Mouse (Mus musculus) megakaryocyte, adult 5-6 weeks (primary cell): Measurements from ENCODE around the gene Runx1. TPM values are rescaled to one million over a fixed set of nuclear protein-coding genes. Genes with fewer than 3 reads are reported as not detected.
A peak's percentile ranks its signal among the peaks of the same experiment; 100 is the strongest.

Experiments used
- ATAC-seq: 2 replicates; pipeline ENCODE4 v1.8.0; 2016; ENCODE audit warnings: mild to moderate bottlenecking, inconsistent platforms; ENCODE audit not compliant: poor library complexity, severe bottlenecking
- total RNA-seq, 2 experiments: library from RNA; stranded (forward) in 1 of 2; stranded (reverse) in 1 of 2; fragments of 153-499, 151-499 nt in 1 of 2; fragments of 221-1000, 200-1000 nt in 1 of 2; gene quantifications; 2 replicates each; pipeline versions ENCODE4 v1.2.3 to v1.2.4; 2015 to 2017

Gene Runx1
- total RNA-seq, 2 experiments from 2014 or later = 44.7 to 112 TPM

DNA sequence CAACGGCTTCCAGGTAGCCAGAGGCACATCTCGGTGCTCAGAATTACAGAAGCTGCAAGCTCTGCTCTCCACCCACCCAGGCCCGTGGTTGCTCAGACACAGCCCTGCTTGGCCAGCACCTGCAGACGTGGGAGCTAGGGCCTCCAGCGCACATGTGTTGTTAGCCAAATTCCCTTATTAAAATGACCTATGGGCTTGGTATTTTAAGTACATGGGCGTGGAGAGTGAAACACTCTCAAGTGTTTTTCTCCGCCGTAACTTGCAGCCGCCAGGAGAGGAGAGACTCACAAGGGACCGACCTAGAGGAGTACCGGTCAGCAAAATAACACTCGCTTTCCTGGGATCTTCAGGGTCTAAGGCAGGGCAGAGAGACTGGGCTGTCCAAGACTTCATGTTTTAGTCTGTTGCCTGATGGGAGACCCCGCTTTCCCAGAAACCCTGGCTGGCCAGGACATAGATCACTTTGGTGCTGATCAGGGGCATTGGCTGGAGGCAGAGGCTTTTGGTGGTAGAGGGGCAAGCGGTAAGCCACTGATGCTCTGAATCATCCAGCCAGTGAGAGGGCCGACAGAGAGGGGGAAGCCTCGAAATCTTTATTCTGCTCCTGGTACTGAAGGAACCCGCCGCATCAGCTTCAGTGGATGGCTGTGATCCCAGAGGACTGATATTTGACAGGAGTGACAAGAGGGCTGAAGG lies 151.7 kb downstream of the Runx1 start:
- ATAC-seq = no peak

DNA sequence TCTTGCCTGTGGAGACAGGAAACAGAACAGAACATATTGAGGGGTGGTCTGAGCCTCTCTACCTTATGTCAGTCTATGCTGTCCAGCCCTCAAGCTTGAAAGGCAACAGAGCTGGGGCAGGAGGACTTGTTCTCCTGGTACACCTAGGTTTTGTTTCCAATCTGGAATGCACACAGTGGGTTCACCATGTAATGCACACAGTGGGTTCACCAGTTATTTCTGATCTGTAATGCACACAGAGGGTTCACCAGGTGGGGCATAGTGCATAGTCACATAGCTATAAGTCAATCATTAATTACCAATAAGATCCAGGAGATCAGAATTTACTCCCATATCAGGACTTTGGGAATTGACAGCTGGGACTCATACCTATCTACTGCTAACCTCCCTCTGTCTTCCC lies 157.1 kb downstream of the Runx1 start:
- ATAC-seq = no peak

DNA sequence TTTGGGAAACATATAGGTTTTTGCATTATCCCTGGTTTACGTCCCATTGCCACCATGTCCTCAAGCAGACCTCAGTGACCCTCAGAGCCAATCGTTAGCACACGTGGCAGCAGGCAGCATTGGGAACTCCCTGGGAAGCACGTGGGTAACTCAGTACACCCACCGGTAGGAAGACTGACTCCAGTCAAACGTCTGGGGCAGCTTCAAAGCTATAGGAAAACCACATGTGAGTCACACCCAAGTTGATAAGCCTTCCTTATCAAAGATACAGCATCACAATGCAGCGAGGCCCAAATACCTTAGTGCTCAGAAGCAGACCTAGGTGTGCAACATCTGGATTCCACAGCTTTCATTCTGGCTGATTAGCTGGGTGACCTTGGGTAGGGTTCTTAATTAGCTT lies 164.2 kb downstream of the Runx1 start:
- no peak for ATAC-seq

DNA sequence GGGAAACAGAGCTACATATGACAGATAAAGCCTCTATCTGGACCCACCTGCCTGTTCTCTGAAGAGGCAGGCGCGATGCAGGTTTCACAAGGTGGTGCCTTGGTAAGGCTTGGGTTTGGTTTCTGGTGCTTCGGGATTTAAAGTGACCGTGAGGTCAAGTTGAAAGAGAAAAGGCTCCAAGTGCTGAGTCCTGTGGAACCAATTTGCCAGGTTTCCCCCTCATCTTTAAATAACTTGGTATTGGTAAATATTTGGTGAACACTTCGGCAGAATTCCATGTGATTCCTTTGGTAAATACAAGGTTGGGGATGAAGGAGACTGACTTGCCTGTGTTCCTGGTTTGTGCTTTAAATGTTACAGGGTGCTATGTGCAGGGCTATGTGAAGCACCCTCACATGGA lies 169.2 kb downstream of the Runx1 start:
- no peak for ATAC-seq

DNA sequence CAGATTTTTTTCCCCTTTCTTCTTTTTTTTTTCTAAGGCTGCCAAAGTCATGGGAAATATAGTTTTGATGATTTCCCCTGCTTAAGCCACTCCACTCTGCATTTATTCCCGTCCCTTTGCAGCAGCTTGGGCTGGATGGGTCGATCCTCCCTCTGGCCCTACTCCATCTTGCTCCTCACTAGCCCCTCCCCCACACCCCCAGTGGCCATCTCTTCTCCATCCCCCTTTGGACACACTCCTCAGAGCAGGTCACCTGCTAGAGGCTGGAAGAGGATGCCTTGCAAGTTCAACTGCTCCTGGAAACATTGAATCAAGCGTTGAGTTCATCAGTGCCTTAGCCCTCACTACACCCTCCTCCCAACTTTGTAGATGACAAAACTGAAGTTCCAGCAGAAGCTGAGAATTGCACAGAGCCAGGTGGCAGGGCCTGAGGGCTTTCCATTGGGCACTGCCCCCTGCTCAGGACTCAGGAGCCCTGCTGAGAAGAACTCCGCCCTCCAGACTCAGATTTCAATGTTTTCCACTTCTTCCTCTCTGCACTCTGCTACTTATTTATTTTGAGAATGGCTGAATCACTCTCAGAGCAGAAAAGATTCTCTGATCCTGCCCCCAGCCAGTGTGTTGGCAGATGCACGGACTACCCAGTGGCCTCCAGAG lies 171.5 kb downstream of the Runx1 start:
- no peak for ATAC-seq

DNA sequence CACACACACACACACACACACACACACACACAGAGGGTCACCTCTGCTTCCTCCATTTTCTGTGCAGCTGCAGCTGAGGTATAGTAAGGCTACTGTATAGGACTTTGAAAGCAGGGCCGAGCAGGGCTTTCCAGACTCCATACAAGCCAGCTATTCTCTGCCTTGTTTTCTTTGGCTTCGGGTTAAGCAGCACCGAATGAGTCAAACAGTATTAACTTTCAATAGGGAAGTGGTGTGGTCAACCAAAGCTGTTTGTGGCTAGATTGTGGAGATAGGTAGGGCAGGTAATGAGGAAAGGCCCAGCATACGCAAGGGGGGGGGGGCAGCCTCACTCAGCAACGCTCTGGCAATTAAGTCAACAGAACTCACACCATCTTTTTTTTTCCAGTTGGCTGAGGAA lies 172.1 kb downstream of the Runx1 start:
- ATAC-seq = peak; percentile 82

DNA sequence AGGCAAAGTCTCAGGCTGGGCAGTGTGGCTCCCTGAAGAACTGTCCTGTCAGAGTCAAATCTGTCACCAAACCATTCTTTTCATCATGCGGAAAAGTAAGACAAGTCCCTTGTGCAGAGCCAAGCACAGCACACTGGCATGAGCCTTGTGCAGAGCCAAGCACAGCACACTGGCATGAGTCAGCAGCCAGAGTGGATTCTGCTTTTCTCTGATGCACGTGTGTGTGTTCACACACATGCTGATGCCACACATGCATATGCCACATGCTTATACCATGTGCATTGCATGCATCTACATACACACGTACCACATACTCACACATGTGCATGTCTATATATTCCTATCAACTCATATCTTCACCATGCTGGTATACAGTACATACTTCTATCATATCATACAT lies 174.7 kb downstream of the Runx1 start:
- ATAC-seq = no peak

DNA sequence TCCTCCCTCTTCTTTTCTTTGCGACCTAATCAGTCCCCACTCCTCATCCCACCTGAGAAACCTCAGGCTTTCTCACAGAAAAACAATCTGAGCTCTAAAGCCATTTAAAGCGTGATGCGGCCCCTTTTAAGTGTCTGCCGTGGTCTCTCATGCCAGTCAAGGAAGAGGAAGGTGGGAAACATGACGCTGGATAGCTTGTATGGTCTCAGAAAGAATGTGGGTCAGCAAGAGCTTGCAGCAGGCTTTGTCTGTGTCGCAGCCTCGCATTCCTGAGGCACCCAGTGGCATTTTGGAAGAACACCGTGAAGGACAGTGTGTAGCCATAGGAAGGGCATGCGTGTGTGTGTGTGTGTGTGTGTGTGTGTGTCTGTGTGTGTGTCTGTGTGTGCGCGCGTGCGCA lies 179.8 kb downstream of the Runx1 start:
- no peak for ATAC-seq

DNA sequence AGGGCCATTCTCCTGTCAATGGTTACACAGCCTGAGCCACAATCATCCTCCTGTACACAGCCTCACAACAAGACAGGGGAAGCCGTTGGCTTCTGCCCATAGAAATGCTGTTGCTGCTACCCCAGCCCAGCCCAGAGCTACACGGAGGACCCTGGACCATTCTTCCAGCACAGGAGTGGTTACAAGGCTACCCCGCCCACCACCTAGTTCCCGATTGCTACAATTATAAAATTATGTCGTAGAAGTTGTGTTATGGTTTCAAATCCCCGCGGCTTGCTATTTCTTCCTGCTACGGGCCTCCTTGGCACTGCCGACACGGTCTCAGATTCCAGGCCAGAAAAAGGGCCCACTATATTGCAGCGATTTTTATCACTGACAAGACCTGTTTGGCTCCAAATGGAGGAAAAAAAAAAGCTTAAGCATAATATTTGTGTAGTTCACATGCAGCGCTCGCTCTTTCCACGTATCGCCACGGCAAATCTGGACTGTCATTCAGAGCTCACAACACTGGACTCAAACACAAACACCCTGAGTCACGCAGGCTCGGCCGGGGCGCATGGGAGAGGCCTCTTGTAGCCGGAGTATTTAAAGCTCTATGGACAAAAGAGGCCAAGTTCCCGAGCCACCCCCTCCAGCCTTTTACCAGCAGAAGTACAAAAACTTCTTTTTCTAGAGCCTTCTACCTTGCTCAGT lies 180.4 kb downstream of the Runx1 start:
- no peak for ATAC-seq

DNA sequence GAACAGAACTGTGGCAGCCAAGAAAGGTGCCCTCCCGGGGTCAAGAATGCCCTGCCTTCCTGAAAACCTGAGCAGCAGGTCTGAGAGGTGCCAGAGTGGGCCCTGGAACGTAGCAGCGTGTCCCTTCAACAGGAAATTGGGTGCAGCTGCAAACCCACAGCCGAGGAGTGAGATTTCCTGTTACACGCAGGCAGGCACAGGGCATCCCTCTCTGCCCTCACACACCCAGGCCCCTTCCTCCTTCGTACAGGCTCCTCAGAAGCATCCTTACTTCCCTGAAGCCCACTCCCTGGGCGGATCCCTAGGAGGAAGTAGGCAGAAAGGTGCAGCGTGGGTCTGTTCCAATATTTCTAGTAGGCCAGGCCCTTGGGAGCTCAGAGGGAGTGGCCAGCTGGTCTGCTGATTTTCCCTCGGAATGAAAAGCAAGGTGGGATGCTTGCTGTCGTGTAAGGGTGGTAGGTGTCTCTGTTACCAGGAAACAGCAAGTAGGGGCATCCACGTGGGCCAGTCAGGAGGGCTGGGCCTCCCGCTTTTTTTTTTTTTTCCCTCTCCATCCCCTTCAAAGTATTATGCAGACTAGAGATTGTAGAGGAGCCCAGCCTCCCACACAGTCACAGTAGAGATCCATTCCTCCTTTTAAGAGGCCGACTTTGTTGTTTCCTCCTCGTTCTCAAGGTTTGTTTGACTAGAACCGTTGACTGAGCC lies 181.1 kb downstream of the Runx1 start:
- ATAC-seq = peak; percentile 62

DNA sequence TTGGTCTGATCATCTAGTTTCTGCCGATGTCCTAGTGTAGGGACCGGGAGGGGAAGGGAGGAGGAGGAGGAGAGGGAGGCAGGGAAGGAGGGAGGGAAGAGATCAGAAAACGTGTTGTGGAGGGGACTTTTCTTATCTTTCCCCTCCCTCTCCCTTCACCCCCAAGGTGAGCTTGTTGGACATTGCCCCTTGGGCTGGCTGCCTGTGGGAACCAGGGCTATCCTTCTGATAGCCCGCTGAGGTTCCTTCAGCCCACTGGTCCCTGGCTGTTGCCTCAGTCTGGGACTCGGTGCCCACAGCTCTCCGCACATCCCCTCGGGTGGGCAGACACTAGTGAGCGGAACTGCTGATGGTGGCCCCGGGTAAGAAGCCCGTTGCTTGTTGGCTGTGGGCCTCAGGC lies 181.6 kb downstream of the Runx1 start:
- ATAC-seq = no peak

DNA sequence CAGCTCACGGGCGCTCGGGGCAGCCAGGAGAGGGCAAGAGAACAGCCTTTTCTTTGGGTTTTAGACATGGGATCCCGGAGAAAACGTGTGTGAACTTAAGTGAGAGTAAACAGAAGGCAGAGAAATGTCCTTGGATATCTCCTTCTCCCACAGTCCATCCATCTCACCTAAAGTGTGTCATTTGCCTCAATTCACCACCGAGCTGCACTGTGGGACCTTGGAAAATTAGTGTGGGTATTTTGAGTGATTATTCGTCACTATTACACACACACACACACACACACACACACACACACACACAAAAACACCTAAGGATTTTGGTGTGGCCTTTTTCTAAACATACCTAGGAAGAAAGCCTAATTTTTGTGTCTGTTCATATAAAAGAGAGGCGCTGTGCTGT lies 183.7 kb downstream of the Runx1 start:
- ATAC-seq = no peak

DNA sequence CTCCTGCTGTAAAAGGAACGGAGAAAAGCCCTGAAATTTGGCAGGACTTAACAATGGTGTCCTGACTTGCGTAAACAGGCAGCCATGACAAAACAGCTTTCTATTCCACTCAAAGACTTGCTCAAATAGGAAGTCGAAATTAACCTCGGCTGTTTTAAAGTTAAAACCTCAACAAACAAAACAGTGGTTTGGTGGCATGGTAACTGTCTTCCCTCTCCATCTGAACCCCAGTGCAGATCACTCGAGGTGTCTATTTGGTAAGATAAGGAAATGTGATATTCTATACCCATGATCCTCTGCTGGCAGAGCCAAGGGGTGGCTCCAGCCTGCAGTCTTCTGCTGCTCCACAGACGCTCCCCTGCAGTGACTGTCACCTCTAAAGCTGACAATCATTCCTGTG lies 184.9 kb downstream of the Runx1 start:
- peak; percentile 62 for ATAC-seq

DNA sequence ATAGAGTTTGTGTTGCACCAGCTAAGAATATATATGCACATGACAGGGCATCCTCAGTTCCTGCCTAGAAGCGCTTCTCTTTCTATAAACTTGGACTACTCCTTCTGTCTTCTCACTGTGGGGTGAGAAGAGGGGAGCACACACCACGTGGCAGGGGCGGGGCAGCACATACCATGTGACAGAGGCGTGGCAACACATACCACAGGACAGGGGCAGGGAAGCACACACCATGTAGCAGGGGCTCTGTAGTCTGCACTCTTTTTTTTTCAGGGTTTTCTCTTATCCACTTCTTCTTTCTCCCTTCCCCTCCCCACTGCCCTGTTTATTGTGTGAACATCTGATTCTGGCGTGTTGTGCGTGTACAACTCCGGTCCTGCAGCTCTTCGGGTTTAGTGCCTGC lies 186.9 kb downstream of the Runx1 start:
- peak; percentile 22; the same call in 1 of the 2 replicates for ATAC-seq

DNA sequence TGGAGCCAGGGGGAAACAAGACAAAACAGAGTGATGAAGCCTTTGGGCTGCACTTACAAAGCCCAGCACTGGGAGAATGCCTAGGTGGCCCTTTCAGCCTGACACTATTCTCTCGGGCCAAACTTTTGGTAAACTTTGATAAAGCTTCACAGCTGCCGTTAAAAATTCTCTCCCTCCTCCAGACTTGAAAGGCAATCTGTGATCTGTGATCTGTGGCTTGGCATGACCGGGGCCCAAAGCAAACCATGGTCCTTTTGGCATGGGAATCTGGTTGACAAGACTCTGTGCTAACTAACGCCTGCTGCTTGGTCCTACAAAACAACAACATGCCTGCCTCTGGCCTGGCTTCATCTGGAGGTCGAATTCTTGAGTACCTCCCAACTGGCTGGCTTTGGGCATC lies 188.9 kb downstream of the Runx1 start:
- no peak for ATAC-seq

DNA sequence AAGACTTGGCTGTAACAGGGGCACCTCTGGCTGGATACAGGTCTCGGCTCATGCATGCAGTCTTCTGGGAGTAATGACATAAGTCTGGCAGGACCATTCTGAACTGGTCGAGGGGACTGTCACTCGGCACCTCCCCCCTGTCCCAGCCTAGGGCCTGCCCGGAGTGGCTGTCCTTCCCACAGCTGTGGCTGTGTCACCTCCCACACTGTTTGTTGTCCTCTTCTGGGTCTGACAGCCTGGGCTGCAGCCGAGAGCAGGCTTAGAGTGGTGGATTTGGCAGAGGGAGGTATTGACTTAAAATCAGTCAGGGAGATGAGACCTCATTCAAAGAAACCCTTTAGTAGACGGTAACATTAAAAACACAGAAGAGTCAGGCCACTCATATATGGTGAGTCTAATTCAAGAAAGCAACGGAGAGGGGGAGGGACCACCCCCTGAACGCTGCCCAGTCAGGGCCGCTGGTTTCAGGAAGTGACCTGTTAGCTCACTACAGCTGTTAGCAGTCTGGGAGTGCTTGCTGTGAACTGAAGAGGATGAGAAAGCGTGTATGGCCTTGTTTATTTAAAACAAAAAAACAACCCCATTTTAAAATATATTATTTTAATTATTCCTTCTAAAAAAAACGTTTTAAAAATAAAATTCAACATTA lies 193.7 kb downstream of the Runx1 start:
- ATAC-seq = no peak

DNA sequence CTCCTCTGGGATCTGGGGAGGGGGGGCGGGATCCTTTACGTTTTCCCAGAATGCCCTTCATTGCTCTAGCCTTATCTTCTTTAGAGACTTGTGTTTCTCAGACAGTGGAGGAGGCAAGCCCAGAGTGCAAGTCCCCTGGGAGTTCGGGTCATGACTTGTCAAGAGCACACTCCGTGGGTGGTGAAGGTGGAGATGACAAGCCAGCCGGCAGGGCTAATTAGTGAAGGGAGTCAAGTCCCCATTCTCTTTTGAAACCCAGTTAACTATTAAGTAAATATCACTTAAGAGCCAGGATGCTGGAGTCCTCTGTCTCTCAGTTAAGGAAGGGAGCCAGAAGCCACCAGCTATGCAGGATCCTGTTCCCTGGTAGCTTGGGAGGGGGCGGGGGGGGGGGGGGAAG lies 194.3 kb downstream of the Runx1 start:
- ATAC-seq = no peak

DNA sequence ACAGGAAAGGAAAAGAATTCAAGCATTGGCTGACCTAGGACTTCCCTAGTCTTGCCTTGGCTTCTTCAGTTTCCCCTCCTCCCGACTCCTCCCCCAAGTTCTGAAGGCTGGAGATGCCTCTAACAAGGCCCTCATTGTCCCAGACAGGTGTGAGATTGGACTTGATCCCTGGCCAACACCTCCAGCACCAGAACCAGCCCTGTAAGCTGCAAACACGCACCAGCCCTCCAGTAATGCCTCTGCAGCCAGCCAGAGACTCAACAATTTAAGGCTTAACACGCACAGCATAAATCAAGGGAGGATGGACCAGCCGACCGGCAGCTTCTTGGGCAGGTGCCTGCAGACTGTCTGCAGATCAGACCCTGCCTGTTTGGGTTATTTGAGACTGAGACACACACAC lies 195.0 kb downstream of the Runx1 start:
- no peak for ATAC-seq

DNA sequence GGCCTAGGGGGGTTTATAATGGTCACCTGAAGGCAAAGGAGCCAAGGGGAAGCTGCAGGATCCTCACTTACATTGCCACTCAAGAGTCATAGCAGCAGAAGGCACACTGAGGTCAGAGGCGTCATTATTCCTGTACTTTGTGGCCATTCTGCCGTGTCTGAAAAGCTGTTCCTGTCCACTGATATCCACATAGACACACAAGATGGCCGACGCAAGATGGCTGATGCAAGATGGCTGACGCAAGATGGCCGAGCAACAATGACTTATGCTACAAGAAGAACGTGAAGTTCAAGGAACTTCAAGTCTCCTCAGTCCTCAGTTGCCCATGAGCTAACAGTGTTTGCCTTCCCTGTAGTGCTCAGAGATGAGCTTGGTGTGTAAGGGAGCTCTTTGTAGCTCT lies 196.1 kb downstream of the Runx1 start:
- 0 out of 2 replicates have a peak, but pooled peaks have one; percentile 12 for ATAC-seq

DNA sequence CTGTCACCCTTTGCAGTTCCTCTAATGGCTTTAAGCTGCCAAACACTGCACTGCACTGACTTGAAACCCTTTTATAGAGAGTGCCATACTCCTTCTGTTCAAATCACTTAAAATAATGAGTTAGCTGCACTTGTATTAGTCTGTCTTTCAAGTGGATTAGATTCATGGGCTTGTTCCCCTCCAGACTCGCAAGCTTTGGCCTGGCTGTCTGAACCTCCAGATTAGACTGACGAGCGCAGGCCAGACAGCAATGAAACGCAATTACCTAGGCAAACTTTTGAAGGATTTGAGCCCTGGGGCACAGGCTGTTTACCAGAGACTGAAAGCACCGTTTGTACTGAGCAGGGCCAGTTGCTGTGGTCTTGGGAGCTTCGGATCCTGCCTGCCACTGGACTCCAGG lies 198.7 kb downstream of the Runx1 start:
- ATAC-seq = no peak

DNA sequence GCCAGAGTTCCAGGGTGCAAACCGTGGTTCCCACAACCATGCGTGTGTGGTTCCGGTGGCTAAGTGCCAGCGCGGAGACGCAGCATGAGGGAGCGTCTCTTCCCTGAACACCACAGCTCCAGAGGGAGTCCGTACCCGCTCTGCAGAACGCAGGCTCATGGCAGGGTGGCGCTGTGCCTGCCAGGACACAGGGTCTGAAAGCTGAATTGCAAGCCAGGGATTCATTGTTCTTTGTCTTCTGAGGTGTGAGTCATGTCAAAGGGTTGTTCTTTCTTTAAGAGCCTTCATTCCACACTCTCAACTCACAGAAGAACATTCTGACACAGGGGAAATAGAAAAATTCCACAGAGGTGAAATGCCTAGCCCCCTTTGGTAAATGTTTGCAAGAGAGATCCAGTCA lies 202.0 kb downstream of the Runx1 start:
- no peak for ATAC-seq
